Mouse (Mus musculus): Measurements from ENCODE around the gene Capn6. TPM values are rescaled to one million over a fixed set of nuclear protein-coding genes. Genes with fewer than 3 reads are reported as not detected.

The Capn6 gene
- total RNA-seq (2017), result not detected in 2 replicates

DNA sequence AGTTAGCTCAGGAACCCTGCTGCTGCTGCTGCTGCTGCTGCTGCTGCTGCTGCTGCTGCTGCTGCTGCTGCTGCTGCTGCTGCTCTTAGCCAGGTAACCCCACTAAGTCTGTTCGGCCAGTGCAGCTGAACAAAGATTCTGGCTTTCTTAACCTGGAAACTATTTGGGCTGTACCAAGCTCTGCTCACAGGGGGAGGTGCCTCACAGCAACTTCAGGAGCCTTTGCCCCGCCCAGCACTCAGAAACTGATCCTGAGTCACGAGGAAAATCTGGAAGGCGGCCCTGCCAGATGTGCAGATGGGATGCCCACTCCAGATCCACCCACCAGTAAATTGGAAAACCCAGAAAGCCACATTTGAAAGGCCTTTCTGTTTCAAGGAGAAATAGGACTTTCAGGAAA lies at the start of gene Capn6:
TSS of gene Capn6 (minus strand) at position 203 of the 400 bp plus-strand sequence.
- no peak for ATAC-seq (ENCODE audit: extremely low read depth, insufficient number of reproducible peaks, low FRiP score, poor library complexity, severe bottlenecking)

DNA sequence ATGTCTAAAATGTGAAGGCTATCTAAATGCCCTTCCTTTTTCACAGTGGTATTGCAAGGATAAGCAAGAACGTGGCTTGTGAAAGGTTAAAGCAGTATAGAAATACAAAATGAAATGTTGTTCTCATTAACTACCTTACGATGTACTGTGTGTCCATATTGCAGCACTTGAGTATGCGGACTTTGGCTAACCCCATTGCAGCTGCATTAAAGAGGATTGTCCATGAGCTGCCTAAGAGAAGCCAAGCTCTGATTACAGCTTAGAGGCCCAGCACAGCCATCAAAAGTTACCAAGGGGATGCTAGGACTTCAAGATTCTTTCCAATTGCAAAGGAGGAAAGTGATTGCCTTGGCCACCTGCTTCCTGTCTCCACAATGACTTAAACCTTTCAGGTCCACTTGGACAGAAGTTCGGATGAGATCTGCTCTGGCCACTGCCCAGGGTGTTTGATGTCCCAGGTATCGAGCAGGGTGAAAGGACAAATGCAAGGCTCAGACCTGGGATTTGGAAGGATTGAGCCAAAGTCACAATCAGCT lies 40.0 kb upstream of the Capn6 start:
- no peak for ATAC-seq (ENCODE audit: extremely low read depth, insufficient number of reproducible peaks, low FRiP score, poor library complexity, severe bottlenecking)

DNA sequence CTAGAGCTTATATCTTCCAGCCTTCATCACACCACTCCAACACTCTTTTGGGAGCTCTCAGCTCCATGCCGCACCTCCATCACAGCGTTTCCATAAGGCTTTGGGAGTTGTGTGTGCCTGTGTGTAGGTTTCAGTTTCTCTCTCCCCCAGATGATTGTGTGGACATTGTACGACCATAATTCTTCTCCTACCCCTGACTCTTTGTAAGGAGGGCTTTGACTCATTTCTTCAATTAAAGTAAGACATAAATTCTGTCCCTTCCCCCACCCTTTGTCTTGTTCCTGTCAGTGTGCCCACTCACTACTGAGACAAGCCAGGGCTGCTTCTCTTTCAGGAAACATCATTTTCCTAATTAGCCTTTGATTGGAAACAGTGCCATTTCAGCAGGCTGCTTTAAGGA lies 24.1 kb upstream of the Capn6 start:
- no peak for ATAC-seq (ENCODE audit: extremely low read depth, insufficient number of reproducible peaks, low FRiP score, poor library complexity, severe bottlenecking)

DNA sequence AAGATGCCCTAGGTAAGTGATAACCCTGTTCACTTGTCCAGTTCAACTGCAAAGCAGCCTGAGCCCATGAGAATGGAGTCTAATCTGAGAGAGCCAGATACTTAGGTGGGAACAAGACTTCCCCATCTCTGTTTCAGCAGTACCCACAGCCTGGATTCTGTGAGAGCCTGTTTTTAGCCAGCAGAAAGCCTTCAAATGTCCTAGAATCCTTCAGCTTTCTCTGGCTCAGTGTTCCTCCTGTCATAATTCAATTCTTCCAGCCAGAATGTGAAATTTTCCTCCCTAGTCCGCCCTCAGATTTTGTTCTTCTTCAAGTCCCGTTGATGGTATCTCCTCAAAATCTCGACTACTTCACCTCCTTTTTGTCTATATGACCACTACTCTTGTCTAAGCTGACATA lies 22.8 kb upstream of the Capn6 start:
- ATAC-seq (ENCODE audit: extremely low read depth, insufficient number of reproducible peaks, low FRiP score, poor library complexity, severe bottlenecking), result no peak

DNA sequence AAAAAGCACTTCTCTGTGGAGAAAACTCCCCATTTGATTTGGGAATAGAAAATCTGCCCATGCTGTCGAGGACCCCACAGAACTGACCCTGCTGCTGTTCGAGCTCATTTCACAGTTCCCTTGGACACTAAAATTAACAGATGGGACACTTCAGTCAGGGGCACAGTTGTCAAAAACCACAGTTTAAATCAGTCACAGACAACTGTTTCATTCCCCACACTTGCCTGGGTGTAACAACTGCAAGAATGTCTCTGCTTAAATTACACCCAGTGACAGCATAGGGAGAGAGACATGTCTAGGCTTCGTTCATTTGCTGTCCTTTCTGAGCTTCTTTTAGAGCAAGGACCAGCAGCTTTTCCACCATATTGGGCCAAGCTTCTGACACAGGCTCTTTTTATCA lies 19.4 kb upstream of the Capn6 start:
- no peak for ATAC-seq (ENCODE audit: extremely low read depth, insufficient number of reproducible peaks, low FRiP score, poor library complexity, severe bottlenecking)

DNA sequence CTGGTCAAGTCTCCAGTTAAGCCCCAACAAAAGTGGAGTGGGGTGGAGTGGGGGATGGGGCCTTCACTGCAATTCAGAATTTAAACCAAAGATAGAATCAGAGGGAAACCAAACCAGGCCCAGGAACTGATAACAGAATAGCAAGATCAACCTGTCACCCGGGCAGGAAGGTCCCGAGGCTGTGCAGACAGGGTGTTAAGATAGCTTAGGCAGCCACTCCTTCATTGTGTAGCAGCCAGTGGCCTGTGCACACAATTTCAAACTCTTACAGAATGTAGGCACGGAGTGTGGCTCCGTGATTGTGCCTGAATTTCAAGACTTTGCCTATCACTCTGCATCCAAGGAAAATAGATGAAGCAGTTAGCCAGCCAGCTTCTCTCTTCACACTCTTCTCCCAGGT lies 693 bp downstream of the Capn6 start:
- ATAC-seq (ENCODE audit: extremely low read depth, insufficient number of reproducible peaks, low FRiP score, poor library complexity, severe bottlenecking), result no peak

DNA sequence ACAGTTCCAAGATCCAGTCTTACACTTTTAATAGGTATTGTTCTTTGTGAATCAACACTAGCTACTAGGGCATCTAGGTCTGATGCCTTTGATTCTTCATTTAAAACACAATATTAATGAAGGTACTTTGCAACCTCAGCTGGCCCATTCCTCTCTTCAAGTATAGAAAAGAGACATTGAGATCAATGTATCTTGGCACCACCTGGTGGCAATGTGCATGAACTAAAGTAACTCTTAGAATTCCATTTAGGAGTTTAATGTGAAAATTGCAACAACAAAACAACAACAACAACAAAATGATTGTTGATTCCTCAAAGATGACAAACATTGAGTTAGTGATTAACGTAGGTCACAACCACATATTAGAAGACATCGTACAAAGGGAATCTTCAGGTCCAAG lies 8.3 kb downstream of the Capn6 start:
- no peak for ATAC-seq (ENCODE audit: extremely low read depth, insufficient number of reproducible peaks, low FRiP score, poor library complexity, severe bottlenecking)

DNA sequence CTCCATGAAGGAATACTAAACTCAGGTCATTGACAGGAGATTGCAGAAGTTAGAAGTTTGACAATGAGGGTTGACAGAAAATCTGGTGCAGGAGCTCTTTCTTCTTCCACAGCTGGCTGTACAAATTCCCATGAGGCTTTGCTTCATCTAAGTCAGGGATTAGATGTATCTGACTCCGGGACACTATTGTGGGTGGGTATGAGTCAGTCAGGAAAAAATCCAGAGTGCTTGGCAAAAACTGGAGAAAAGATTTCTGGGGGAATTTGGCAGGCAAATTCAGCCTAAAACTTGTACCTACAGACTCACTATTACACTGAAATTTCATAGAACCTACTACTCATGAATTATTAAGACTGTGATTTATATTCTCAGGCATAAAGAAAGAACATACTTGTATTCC lies 11.3 kb downstream of the Capn6 start:
- no peak for ATAC-seq (ENCODE audit: extremely low read depth, insufficient number of reproducible peaks, low FRiP score, poor library complexity, severe bottlenecking)

DNA sequence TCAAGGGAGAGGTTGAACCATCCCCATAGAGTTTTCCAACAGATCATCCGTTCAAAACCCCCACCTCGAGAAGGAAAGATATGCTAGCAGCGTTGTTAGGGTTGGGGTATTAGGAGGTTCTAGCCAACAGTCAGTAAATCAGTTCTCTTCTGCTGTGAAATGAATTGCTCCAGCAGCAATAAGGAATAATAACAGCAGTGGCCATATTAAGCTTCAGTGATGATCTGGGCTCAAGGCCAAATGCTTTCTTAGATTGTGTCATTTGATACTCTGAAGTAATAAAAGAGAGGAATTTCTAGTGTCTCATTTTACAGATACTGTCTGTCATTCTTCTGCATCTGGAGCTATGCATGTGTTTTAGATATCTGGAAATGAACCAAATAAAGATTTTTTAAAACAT lies 64.7 kb downstream of the Capn6 start:
- no peak for ATAC-seq (ENCODE audit: extremely low read depth, insufficient number of reproducible peaks, low FRiP score, poor library complexity, severe bottlenecking)

Other genes with a start within 250 kb of the Capn6 start
- not detected in 2 replicates for gene Dcx, start 105.9 kb upstream of the Capn6 start, total RNA-seq (2017)

Data from neutrophil, adult 5-6 weeks (primary cell).